Mouse (Mus musculus) kidney, embryonic 16.5 days (tissue): ENCODE results near the gene Gm19426. TPM values are rescaled to one million over a fixed set of nuclear protein-coding genes. Genes with fewer than 3 reads are reported as not detected.
"Not testable (repeated sequence)": the region's sequence is repeated elsewhere in the genome, so short reads cannot be mapped to it uniquely, and the experiment has no call there.

Source experiments
- ATAC-seq: fragments of 200-750 bp; cut with Nextera tagmentation; 2 replicates; pipeline ENCODE4 v1.8.0; 2017; ENCODE audit warnings: moderate TSS enrichment; ENCODE audit not compliant: low FRiP score, low TSS enrichment
- H3K27ac ChIP-seq: fragments of 300-500 bp; sonication (generic); 2 replicates; pipeline ENCODE4 v1.5.1; 2014; ENCODE audit warnings: low read length
- H3K27me3 ChIP-seq: fragments of 300-500 bp; sonication (generic); 2 replicates; pipeline ENCODE4 v1.6.1; 2014; ENCODE audit warnings: low read length, control low read depth, mixed read lengths; ENCODE audit not compliant: insufficient read depth
- H3K36me3 ChIP-seq: fragments of 300-500 bp; sonication (generic); 2 replicates; pipeline ENCODE4 v1.6.1; 2014; ENCODE audit warnings: low read length, control low read depth, mixed read lengths; ENCODE audit not compliant: insufficient read depth
- H3K4me1 ChIP-seq: fragments of 300-500 bp; sonication (generic); 2 replicates; pipeline ENCODE4 v1.6.1; 2014; ENCODE audit warnings: low read length, control low read depth, mixed read lengths; ENCODE audit not compliant: insufficient read depth
- H3K4me2 ChIP-seq: fragments of 300-500 bp; sonication (generic); replicated peaks from 2 replicates; pipeline ENCODE4 v1.6.1; 2014; ENCODE audit warnings: low read depth, low read length
- H3K4me3 ChIP-seq: fragments of 300-500 bp; sonication (generic); 2 replicates; pipeline ENCODE4 v1.5.1; 2014; ENCODE audit warnings: mild to moderate bottlenecking, low read length
- H3K9ac ChIP-seq: fragments of 300-500 bp; sonication (generic); replicated peaks from 2 replicates; pipeline ENCODE4 v1.6.1; 2014; ENCODE audit warnings: low read length
- H3K9me3 ChIP-seq: fragments of 300-500 bp; sonication (generic); 2 replicates; pipeline ENCODE4 v1.6.1; 2016; ENCODE audit warnings: low read length, control low read depth
- WGBS: fragments of 180-500 bp; shearing (Covaris S2); extraction: QIAGEN DNeasy Blood & Tissue Kit; methylation state at CpG from one replicate; pipeline ENCODE4 v1.1.7; 2014; 5-methylcytosine and 5-hydroxymethylcytosine counted together
- polyA plus RNA-seq: library from polyadenylated mRNA; unstranded; fragments of >200 nt; fragmentation: Nextera tagmentation; extraction: Ambion mirVana; gene quantifications from 2 replicates; pipeline ENCODE4 v1.2.1, GENCODE M21; 2015

Gene Gm19426
- polyA plus RNA-seq, 1 experiment from 2014 or later = 10.9 TPM

- H3K27ac ChIP-seq, ATAC-seq, H3K9ac ChIP-seq, H3K4me3 ChIP-seq, H3K9me3 ChIP-seq, H3K27me3 ChIP-seq, H3K4me2 ChIP-seq: not testable (repeated sequence)
- peaks cover 21% of the 10 kb centered on the region for H3K4me1 ChIP-seq
- H3K36me3 ChIP-seq = peaks cover 17% of the 10 kb centered on the region
- WGBS = 83% methylated on average over 5 of the region's 5 CpGs
These were observed 15.3 kb downstream of the Gm19426 start for GRCm38 (mm10) chr2:84728191-84728590.

GRCm38 (mm10) chr2:84727172-84727858 lies 16.1 kb downstream of the Gm19426 start, which contains the start of gene Clp1:
Gene Clp1 (minus strand): TSS chr2:84727350.
- peak within 1 kb of the TSS; percentile 69 for H3K9ac ChIP-seq
- ATAC-seq = peak; percentile 95
- no peaks in the 10 kb centered on the region for H3K27me3 ChIP-seq
- no peaks in the 10 kb centered on the region for H3K9me3 ChIP-seq
- peaks cover 18% of the 10 kb centered on the region for H3K36me3 ChIP-seq
- H3K4me1 ChIP-seq = peaks cover 21% of the 10 kb centered on the region
- H3K27ac ChIP-seq = peak within 1 kb of the TSS; percentile 89
- H3K4me2 ChIP-seq = peak within 1 kb of the TSS; percentile 81
- WGBS = under 1% methylated on average over 39 of the region's 39 CpGs
- peak within 1 kb of the TSS; percentile 69 for H3K4me3 ChIP-seq

DNA sequence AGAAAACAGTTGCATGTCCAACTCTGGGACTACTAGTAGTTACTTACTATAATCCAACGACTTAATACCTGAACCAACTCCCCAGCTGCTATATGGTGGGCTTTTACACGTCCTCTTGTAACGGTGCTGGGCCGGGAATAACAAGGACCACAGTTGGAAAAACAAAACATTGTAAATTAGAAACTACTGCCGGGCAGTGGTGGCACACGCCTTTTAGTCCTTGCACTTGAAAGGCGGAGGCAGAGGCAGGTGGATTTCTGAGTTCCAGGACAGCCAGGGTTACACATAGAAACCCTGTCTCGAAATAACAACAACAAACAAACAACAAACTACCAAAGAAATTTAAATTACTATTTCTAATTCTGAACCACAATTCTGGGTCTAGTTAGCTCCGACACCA lies 16.7 kb downstream of the Gm19426 start:
- Histone ChIP-seq H3K4me1 (peaks cover 21% of the 10 kb centered on the region), H3K27ac (no peak overlapping the region), H3K27me3 (no peaks in the 10 kb centered on the region), H3K4me2 (peak overlapping the region; percentile 81), H3K4me3 (peak overlapping the region; percentile 69), H3K9me3 (no peaks in the 10 kb centered on the region), H3K9ac (peak overlapping the region; percentile 69), H3K36me3 (peaks cover 18% of the 10 kb centered on the region)
- WGBS = 2% methylated on average over 9 of the region's 9 CpGs
- peak; percentile 32; the same call in 1 of the 2 replicates for ATAC-seq

DNA sequence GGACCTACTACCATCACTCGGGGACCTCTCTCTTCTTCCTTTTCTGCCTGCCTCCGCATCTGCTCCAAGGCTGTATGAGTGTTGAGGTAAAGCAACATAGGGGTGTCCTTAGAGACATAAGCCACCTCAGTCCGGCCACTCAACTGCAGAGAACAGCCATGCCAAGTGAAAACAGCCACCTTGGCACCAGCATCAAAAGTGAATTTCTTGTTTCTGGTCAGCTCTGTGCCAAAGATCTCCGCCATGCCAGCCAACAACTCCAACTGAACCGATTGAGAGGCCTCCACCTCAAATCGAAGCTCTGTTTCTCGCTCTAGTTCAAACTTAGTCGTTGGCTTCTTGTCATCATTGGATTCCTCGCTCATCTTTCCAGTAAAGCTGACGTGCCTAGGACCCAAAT lies 17.7 kb downstream of the Gm19426 start:
- WGBS = 92% methylated on average over 10 of the region's 10 CpGs
- H3K9me3 ChIP-seq = no peaks in the 10 kb centered on the region
- no peak overlapping the region for H3K4me2 ChIP-seq
- no peak overlapping the region for H3K4me3 ChIP-seq
- ATAC-seq = no peak
- peaks cover 24% of the 10 kb centered on the region for H3K36me3 ChIP-seq
- H3K27ac ChIP-seq = no peak overlapping the region
- H3K9ac ChIP-seq = no peak overlapping the region
- no peaks in the 10 kb centered on the region for H3K27me3 ChIP-seq
- H3K4me1 ChIP-seq = peaks cover 21% of the 10 kb centered on the region

- 96% methylated on average over 14 of the region's 14 CpGs for WGBS
- Histone ChIP-seq H3K9ac (no peak overlapping the region), H3K27me3 (no peaks in the 10 kb centered on the region), H3K4me3 (no peak overlapping the region), H3K4me1 (peaks cover 21% of the 10 kb centered on the region), H3K36me3 (peaks cover 24% of the 10 kb centered on the region), H3K4me2 (no peak overlapping the region), H3K27ac (no peak overlapping the region), H3K9me3 (no peaks in the 10 kb centered on the region)
- no peak for ATAC-seq
These were observed 19.6 kb downstream of the Gm19426 start for GRCm38 (mm10) chr2:84723856-84724255.

DNA sequence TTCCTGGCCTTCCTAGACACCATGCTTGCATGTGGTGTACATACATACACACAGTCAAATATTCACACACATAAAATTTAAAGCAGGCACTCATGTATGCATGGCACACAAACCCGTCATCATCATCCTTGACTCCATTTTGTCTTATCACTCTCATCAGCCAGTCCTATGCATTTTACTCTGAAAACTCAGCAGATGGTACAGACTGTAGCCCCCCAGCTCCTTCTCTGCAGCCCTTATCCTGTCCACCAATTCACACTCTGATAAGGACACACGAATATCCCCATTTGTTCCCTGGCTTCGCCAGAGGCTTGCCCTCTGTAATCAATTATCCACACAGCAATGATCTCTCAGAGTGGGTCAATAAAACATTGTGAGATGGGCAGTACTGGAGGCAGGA lies 22.3 kb downstream of the Gm19426 start:
- Histone ChIP-seq H3K27ac (no peak overlapping the region), H3K9ac (no peak overlapping the region), H3K9me3 (no peaks in the 10 kb centered on the region), H3K4me3 (no peak overlapping the region), H3K4me1 (peaks cover 15% of the 10 kb centered on the region), H3K36me3 (peaks cover 24% of the 10 kb centered on the region), H3K27me3 (no peaks in the 10 kb centered on the region), H3K4me2 (no peak overlapping the region)
- WGBS = 77% methylated on average over 3 of the region's 3 CpGs
- ATAC-seq = no peak

DNA sequence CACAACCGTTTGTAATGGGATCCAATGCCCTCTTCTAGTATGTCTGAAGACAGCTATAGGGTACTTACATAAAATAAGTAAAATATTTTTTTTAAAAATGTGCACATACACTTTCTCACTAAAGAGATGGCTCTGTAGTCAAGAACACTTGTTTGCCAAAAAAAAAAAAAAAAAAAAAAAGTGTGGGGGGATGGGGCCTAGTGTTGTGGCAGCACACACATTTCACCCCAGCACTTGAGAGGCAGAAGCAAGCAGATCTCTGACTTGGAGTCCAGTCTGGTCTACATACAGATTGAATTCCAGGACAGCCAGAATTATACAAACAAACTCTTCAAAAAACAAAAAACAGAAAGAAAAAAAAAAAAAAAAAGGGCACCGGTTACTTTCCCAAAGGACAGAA lies 22.7 kb downstream of the Gm19426 start:
- no peak overlapping the region for H3K9ac ChIP-seq
- ATAC-seq = no peak

DNA sequence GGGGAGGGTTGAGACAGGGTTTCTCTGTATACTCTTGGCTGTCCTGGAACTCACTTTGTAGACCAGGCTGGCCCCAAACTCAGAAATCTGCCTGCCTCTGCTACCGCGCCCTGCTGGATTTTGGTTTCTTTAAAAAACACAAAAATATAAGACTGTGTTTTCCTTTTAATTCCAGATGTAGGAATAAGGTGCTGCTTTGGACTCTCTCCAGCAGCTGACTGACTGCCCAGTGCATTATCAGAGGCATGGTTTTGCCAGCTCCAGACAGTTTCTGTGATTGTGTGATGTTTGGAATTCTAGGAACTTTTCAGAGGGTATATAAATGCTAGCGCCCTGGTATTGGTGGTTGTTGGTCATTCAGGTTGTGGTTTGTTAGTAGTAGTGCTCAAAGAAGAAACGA lies 26.1 kb downstream of the Gm19426 start:
- Histone ChIP-seq H3K9ac (no peak overlapping the region), H3K27ac (no peak overlapping the region), H3K4me3 (no peak overlapping the region), H3K4me1 (peaks cover 10% of the 10 kb centered on the region), H3K4me2 (no peak overlapping the region), H3K9me3 (no peaks in the 10 kb centered on the region), H3K27me3 (no peaks in the 10 kb centered on the region), H3K36me3 (0 out of 2 replicates have a peak, but pooled peaks cover 6% of the 10 kb centered on the region)
- 90% methylated on average over 4 of the region's 4 CpGs for WGBS
- no peak for ATAC-seq

More for the DNA sequence above, 22.7 kb downstream of the Gm19426 start:
- H3K4me1 ChIP-seq = peaks cover 11% of the 10 kb centered on the region
- H3K9me3 ChIP-seq = no peaks in the 10 kb centered on the region
- WGBS = 89% methylated on average over 2 of the region's 2 CpGs
- no peak overlapping the region for H3K27ac ChIP-seq
- H3K36me3 ChIP-seq = peaks cover 22% of the 10 kb centered on the region
- H3K4me2 ChIP-seq = no peak overlapping the region
- H3K4me3 ChIP-seq = no peak overlapping the region
- H3K27me3 ChIP-seq = no peaks in the 10 kb centered on the region

DNA sequence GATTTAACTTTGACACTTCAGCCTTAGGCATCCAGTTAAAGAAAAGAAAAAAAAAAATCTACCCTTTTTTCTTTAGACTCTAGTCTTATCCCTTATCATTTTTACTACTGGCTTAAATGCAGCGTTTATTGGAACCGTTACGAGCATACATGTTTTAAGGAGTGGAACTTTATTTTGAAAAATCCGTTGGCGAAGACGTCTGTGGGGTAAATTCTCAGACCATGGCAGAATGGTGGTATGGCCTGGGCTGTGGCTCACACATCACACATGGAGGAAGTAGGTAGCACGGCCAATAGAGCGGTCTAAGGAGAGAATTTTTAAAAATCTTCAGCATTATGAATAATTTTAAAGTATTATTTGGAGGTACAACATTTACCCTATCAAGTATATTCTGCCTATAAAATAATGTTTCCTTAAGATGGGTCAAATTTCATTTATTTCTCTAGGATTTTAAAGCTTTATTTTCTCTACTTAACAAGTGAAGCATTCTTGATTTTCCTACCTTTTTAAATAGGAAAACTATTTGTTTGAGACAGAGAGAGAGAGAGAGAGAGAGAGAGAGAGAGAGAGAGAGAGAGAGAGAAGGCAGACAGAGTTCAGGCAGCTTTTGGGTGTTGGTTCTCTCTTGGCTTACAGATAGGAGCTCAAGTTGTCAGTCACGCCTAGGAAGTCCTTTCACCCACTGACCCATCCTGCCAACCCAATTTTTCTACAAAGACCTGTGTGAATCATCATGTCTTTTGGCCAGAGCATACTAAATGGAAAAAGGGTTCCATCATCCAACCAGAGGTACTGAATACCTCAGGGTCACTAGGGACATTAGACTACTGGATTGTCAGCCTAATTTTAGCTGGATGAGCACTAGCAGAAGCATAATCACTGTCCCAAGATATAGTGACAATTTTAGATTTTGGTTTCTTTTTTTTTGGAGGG lies 26.8 kb downstream of the Gm19426 start:
- no peaks in the 10 kb centered on the region for H3K27me3 ChIP-seq
- peaks cover 10% of the 10 kb centered on the region for H3K4me1 ChIP-seq
- WGBS = 33% methylated on average over 9 of the region's 9 CpGs
- peak overlapping the region; percentile 97 for H3K4me3 ChIP-seq
- H3K36me3 ChIP-seq = 0 out of 2 replicates have a peak, but pooled peaks cover 5% of the 10 kb centered on the region
- H3K9me3 ChIP-seq = no peaks in the 10 kb centered on the region
- ATAC-seq = no peak
- H3K9ac ChIP-seq = peak overlapping the region; percentile 96
- H3K27ac ChIP-seq = peak overlapping the region; percentile 97
- H3K4me2 ChIP-seq = peak overlapping the region; percentile 83
